Mouse (Mus musculus) megakaryocyte, embryonic 14.5 days (primary cell): Measurements from ENCODE around the gene Rps6ka5.

Source experiments
- FLI1 ChIP-seq: IDR thresholded peaks from 2 replicates; pipeline ENCODE4 v1.6.1; 2012; ENCODE audit warnings: low read length, inconsistent platforms, mixed read lengths
- GATA1 ChIP-seq: IDR thresholded peaks from 3 replicates; pipeline ENCODE4 v1.6.1; 2012; ENCODE audit warnings: mixed read lengths, low read length, inconsistent platforms, borderline replicate concordance

DNA sequence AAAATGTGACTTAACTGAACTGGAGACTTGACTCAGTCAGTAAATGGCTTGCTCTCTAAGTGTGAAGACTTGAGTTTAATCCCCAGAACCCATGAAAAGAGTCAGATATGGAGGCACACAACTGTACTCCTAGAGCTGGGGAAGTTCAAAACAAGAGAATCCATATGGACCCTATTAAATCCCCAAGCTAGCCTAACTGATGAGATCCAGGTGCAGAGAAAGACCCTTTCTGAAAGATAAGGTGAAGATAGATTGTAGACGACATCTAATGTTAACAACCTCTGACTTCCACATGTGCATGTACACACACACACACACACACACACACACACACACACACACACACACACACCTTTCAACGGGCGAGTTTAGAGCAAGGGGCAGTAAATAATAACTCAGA, 86.1 kb downstream of the Rps6ka5 start:
- TF ChIP-seq GATA1 (no peak), FLI1 (no peak)
